Mouse (Mus musculus) liver, adult 2 months (tissue): ENCODE measurements around the gene Fmo6.

ENCODE experiments used
- CTCF ChIP-seq: fragments of 200-500 bp; IDR thresholded peaks from 2 replicates; pipeline ENCODE4 v1.5.1; 2011; ENCODE audit warnings: low read depth, low read length, control low read depth
- POLR2A ChIP-seq: fragments of 200-500 bp; IDR thresholded peaks from 2 replicates; pipeline ENCODE4 v1.6.1; 2011; ENCODE audit warnings: low read length, control low read depth; ENCODE audit not compliant: insufficient read depth; ENCODE audit errors: extremely low read depth

DNA sequence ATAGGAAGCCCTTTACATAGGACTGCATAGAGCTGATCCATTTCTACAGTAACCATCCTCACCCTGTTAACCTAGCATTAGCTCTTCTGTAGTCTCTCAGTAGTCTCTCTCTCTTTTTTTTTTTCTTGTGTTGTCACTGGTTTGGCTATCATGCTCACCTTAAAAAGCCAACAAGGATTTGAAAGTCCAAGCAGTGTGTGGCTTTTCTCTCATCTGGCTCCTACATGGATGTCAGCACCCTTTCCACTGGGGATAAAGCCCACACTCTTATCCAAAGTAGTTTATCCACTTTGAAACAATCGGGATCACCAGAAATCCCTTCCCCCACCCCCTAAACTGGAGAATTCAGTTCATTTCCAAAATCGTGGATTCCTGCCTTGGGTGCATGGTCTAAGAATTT lies 6.7 kb downstream of the Fmo6 start:
- no peak for TF ChIP-seq POLR2A
- no peak for TF ChIP-seq CTCF
